Mouse (Mus musculus) limb, embryonic 14.5 days (tissue): ENCODE measurements around the gene Gdpd3. TPM values are rescaled to one million over a fixed set of nuclear protein-coding genes. Genes with fewer than 3 reads are reported as not detected.

Experiments
- ATAC-seq: fragments of 200-750 bp; cut with Nextera tagmentation; 2 replicates; pipeline ENCODE4 v1.8.0; 2017; ENCODE audit warnings: low read depth, moderate number of reproducible peaks, moderate TSS enrichment; ENCODE audit not compliant: low FRiP score
- DNase-seq: peaks from one replicate; pipeline ENCODE4 v3.0.0-alpha.2; 2015; ENCODE audit warnings: low spot score
- H3K27ac ChIP-seq: fragments of 300-500 bp; sonication (generic); replicated peaks from 2 replicates; pipeline ENCODE4 v1.5.1; 2014; ENCODE audit warnings: low read depth, mild to moderate bottlenecking, low read length, moderate library complexity, mixed read lengths
- H3K27me3 ChIP-seq: fragments of 300-500 bp; sonication (generic); 2 replicates; pipeline ENCODE4 v1.6.1; 2014; ENCODE audit warnings: low read length, mixed read lengths; ENCODE audit not compliant: control insufficient read depth, insufficient read depth
- H3K36me3 ChIP-seq: fragments of 300-500 bp; sonication (generic); 2 replicates; pipeline ENCODE4 v1.6.1; 2014; ENCODE audit warnings: mild to moderate bottlenecking, low read length, moderate library complexity, mixed read lengths; ENCODE audit not compliant: control insufficient read depth, insufficient read depth
- H3K4me1 ChIP-seq: fragments of 300-500 bp; sonication (generic); 2 replicates; pipeline ENCODE4 v1.6.1; 2014; ENCODE audit warnings: antibody characterized with exemption, low read length, mixed read lengths; ENCODE audit not compliant: control insufficient read depth, insufficient read depth
- H3K4me2 ChIP-seq: fragments of 300-500 bp; sonication (generic); replicated peaks from 2 replicates; pipeline ENCODE4 v1.6.1; 2014; ENCODE audit warnings: low read depth, mild to moderate bottlenecking, low read length, moderate library complexity; ENCODE audit not compliant: severe bottlenecking
- H3K4me3 ChIP-seq: fragments of 300-500 bp; sonication (generic); replicated peaks from 2 replicates; pipeline ENCODE4 v1.5.1; 2014; ENCODE audit warnings: low read length
- H3K9ac ChIP-seq: fragments of 300-500 bp; sonication (generic); 2 replicates; pipeline ENCODE4 v1.6.1; 2014; ENCODE audit warnings: mild to moderate bottlenecking, low read depth, low read length, moderate library complexity; ENCODE audit not compliant: severe bottlenecking
- H3K9me3 ChIP-seq: fragments of 300-500 bp; sonication (generic); 2 replicates; pipeline ENCODE4 v1.6.1; 2016; ENCODE audit warnings: low read length; ENCODE audit not compliant: control insufficient read depth
- POLR2A ChIP-seq: fragments of 200-500 bp; IDR thresholded peaks from 2 replicates; pipeline ENCODE4 v1.8.0; 2012; ENCODE audit warnings: inconsistent platforms, mild to moderate bottlenecking, moderate library complexity, borderline replicate concordance; ENCODE audit not compliant: insufficient read depth, insufficient read length; ENCODE audit errors: extremely low read depth
- WGBS: fragments of 180-500 bp; shearing (Covaris S2); extraction: QIAGEN DNeasy Blood & Tissue Kit; methylation state at CpG from one replicate; pipeline ENCODE4 v1.1.7; 2014; 5-methylcytosine and 5-hydroxymethylcytosine counted together
- polyA plus RNA-seq, 2 experiments: library from polyadenylated mRNA; depleted of rRNA in 1 of 2; stranded (reverse) in 1 of 2; unstranded in 1 of 2; fragments of >200 nt; fragmentation: Nextera tagmentation in 1 of 2; extraction: Ambion mirVana in 1 of 2; gene quantifications; 2 replicates each; pipeline versions ENCODE4 v1.2.1 to v1.2.3; 2012 to 2014

Gene Gdpd3
- polyA plus RNA-seq, 2 experiments, result 3.2 to 13.6 TPM

DNA sequence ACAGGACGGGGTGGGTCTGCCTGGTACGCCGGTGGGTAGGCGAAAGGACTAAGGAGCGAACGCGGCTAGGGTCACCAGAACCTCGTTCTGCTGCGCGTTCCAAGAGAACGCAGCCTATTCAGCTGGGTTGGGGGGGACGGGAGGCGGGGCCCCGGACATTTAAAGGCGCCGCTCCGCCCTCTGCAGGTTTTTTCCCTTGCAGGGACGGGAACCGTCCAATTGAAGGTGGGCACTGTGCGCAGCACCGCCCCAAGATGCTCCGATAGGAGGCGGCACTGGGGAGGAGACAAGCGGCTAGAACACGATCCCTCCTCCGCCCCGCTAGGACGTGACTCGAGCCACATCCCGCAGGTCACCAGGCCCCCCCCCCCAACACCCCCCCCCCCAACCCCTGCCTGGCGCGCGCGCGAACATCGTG lies 32.9 kb downstream of the Gdpd3 start:
- Histone ChIP-seq H3K9me3 (no peaks in the 10 kb centered on the region), H3K9ac (peak overlapping the region; percentile 74), H3K4me3 (peak overlapping the region; percentile 90), H3K27me3 (no peaks in the 10 kb centered on the region), H3K27ac (peak overlapping the region; percentile 97), H3K4me2 (peak overlapping the region; percentile 91), H3K4me1 (peaks cover 23% of the 10 kb centered on the region), H3K36me3 (peaks cover 55% of the 10 kb centered on the region)
- peak; percentile 95; the same call in 1 of the 2 replicates for TF ChIP-seq POLR2A
- ATAC-seq (peak; percentile 95), DNase-seq (peak; percentile 98)
- WGBS, result under 1% methylated on average over 26 of the region's 36 CpGs

DNA sequence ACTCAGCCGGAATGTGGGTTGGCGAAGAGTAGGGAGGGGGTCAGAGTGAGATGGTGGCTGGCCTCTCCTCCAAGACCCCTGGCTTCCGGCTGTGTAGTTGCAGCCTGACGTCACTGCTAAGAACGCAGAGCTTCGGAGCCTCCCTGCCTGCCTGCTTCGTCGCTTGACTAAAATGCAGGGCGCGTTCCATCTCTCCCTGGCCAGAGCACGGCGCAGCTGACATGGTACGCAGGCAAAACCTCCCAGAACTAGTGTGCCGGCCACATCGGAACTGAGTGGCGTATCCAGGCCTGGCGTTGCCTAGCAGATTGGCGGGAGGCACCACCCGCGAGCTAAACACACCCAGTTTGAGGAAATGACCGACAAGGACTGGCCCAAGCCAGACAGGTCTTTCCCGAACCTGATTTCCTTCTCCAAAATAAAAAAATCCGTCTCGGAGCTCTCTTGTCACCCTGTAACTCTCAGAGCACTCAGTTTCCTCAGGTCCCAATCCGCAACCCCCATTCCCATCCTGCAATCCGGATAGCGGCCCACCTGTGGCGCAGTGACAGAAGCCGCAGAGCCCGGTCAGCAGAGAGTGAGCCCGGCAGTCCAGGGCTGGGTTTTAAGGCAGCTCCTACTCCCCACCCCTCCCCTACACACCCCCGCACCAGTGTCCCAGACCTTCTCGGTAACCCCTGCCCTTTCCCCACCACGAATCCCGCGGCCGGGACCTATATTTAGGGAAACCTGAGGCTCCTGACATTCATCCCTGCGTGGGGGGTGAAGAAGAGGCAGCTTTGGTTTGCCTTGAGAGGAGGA lies 33.5 kb downstream of the Gdpd3 start:
- DNase-seq, result no peak
- under 1% methylated on average over 34 of the region's 38 CpGs for WGBS
- Histone ChIP-seq H3K4me2 (peak overlapping the region; percentile 91), H3K9me3 (no peaks in the 10 kb centered on the region), H3K27me3 (no peaks in the 10 kb centered on the region), H3K36me3 (peaks cover 52% of the 10 kb centered on the region), H3K4me1 (peaks cover 23% of the 10 kb centered on the region), H3K4me3 (peak overlapping the region; percentile 90), H3K27ac (peak overlapping the region; percentile 97), H3K9ac (peak overlapping the region; percentile 67)
- 0 out of 2 replicates have a peak, but pooled peaks have one; percentile 74 for TF ChIP-seq POLR2A
- ATAC-seq, result peak; percentile 90

DNA sequence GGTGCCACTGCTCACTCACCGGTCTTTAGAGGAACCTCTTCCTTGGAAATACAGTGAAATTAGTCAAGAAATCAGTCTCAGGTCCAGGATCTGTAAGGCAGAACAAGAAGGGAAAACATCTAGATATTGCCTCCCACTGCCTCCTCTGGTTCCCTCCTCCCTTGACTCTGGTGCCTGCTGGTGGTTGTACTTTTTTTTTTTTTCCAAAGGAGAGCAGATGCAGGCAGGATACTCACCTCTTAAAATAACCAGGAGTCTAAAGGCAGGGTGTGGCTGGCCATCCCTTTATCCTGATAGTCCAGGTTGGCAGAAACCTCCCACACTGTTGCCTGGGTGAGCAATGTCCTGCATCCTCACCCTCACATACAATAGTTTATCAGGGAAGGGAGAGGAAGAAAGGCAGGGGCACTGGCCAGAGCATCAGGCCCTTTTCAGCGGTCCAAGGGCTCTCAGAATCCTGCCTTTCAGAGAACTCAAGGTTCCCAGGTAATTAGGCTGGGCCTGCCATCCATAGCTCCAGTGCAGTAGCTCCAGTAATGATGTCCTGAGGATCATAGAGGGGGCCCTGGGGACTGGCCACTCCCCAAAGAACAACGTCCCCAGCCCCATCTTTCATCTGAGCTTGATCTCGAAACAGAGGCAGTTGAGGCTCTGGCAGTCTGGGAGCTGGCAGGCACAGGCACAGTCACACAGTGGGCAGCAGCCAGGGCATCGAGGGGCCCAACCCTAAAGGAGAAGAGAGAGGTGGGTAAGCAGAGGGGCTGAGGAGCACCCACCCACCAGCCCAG lies 34.3 kb downstream of the Gdpd3 start:
- Histone ChIP-seq H3K36me3 (peaks cover 44% of the 10 kb centered on the region), H3K9ac (peak overlapping the region; percentile 67), H3K4me1 (peaks cover 23% of the 10 kb centered on the region), H3K27ac (peak overlapping the region; percentile 97), H3K4me2 (peak overlapping the region; percentile 91), H3K9me3 (no peaks in the 10 kb centered on the region), H3K27me3 (no peaks in the 10 kb centered on the region), H3K4me3 (peak overlapping the region; percentile 90)
- no peak for DNase-seq
- 46% methylated on average over 5 of the region's 5 CpGs for WGBS
- ATAC-seq, result no peak
- TF ChIP-seq POLR2A, result no peak

DNA sequence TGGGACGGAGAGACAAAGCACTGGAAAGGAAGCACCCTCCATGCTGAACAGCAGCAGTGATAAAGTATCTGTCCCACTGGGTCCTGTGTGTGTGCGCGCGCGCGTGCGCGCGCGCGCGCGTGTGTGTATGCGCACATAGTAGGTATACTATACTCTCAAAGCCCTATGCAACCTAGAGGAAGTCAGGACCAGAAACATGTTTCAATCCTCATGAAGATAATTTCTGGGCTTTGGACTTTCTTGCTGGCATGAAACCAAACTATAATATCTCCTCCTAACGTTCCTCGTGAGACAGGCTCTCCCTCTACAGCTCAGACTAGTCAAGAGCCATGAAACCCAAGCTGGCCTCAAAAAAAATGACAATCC lies 34.9 kb downstream of the Gdpd3 start:
- H3K4me3 ChIP-seq, result no peak overlapping the region
- H3K9me3 ChIP-seq, result no peaks in the 10 kb centered on the region
- H3K27me3 ChIP-seq, result no peaks in the 10 kb centered on the region
- DNase-seq, result no peak
- no peak for ATAC-seq
- H3K36me3 ChIP-seq, result peaks cover 39% of the 10 kb centered on the region
- no peak overlapping the region for H3K9ac ChIP-seq
- no peak overlapping the region for H3K4me2 ChIP-seq
- TF ChIP-seq POLR2A, result no peak
- H3K4me1 ChIP-seq, result peaks cover 23% of the 10 kb centered on the region
- H3K27ac ChIP-seq, result no peak overlapping the region; the same call in 1 of the 2 replicates
- WGBS, result 93% methylated on average over 16 of the region's 16 CpGs

DNA sequence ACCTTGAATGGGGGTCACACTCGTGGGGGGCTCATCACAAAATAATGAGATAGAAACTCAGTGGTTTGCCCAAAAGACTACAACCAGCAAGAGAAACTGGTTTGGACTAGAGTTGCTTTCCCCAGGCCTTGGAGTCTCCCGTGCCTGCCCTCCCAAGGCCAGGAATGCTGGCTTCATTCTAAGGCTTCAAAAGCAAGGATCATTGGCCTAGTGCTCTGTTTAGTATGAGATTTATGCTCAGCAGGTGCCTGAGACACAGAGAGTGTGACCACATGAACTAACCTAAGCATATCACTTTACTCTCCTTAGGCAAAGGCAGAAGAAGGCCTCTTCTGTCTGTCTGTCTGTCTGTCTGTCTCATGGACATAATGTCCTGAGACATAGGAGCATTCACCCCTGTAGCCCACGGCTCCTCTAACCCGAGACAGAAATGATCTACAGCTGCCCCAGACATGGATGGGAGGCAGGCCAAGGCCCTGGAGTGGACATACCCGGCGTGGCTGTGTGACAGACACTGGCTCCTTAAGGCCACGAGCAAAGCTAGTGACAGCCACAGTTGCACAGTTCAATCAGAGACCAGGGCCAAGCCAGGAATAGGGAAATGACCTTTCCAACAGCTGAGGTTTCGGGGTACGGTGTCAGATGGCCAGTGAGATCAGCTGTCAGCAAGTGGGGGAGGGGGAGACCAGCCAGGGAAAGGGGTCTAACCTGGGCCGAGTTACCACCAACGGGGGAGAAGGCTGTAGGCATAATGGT lies 36.2 kb downstream of the Gdpd3 start:
- 79% methylated on average over 11 of the region's 11 CpGs for WGBS
- no peak for TF ChIP-seq POLR2A
- Histone ChIP-seq H3K4me2 (no peak overlapping the region), H3K9me3 (no peaks in the 10 kb centered on the region), H3K27ac (0 out of 2 replicates have a peak overlapping the region, but pooled peaks have one; percentile 19), H3K4me3 (no peak overlapping the region), H3K9ac (no peak overlapping the region), H3K36me3 (peaks cover 26% of the 10 kb centered on the region), H3K27me3 (no peaks in the 10 kb centered on the region), H3K4me1 (peaks cover 19% of the 10 kb centered on the region)
- ATAC-seq (no peak), DNase-seq (no peak)
